Comparison of ENCODE assay signal across 12 mouse cellular contexts in the genomic region with DNA sequence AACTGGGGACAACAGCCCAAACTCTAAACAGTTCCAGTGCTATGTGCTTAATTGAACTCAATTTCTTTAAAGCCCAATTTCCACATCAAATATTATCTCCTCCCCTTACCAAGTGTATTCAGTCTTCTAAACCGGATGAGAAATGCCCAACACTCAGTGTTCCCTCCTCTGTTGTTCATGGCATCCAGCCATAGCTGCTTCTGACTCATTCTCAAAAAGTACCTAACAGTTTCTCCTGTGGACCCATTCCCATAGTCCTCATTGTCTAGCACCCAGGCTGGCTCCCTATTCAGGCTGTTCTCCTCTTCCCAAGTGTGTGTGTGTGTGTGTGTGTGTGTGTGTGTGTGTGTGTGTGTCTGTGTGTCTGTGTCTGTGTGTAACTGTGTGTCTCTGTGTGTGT.
"Had no signal": no experiment of that assay in that cellular context is flagged by ENCODE, and none has a peak within 500 bp of the region (broad histone marks: within the 10 kb centered on the region; RNA-seq: fewer than 3 reads in every experiment).

No protein-coding gene starts in this region.

- DNase-seq: lung, adult 18-20 months; lung, embryonic 14.5 days; lung, postnatal 14 days; lung, postnatal 36 days; right cerebral cortex, postnatal 14 days; right cerebral cortex, postnatal 4 days; spleen, adult 18-20 months; thymus, adult 18-20 months; thymus, postnatal 14 days; thymus, postnatal 36 days had no signal

- ATAC-seq: midbrain, embryonic 13.5 days; midbrain, embryonic 15.5 days had no signal
